Mouse (Mus musculus) stomach, postnatal 0 days (tissue): ENCODE measurements at regions not wholly inside any gene's neighbourhood (a gene's known extent, or its start where the extent isn't known, plus 50 kb on each side); places are given as distances from the start of the nearest gene placed in this dataset.

Source experiments
- CTCF ChIP-seq: IDR thresholded peaks from 2 replicates; pipeline ENCODE4 v1.5.1; 2016; ENCODE audit warnings: antibody characterized with exemption, low read depth, mild to moderate bottlenecking, moderate library complexity
- EP300 ChIP-seq: optimal IDR thresholded peaks from 2 replicates; pipeline ENCODE3; 2016; ENCODE audit warnings: antibody characterized with exemption

DNA sequence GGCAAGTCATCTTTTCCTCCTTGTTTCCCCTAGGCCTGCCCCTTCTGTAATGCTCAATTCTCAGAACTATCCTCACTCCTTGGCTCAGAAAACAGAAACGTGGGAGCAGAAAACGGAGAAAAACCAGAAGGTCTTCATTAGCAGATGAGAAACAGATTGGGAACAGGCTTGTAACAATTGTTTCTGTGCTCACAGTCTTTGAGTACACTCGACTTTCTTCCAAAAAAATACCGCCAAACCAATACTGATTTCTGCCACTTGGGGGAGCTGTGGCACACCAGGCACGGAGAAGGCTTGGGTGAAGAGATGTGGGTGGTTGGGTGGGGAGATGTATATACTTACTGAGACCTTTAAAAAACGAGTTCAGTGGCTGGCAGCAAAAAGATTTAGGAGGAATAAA is 80.8 kb upstream of the 4930583I09Rik start:
- peak; percentile 63 for TF ChIP-seq CTCF
- no peak for TF ChIP-seq EP300
